Mouse (Mus musculus) thymus, adult 2 months (tissue): Measurements from ENCODE around the gene Ppig.

Experiments used
- CTCF ChIP-seq: fragments of 200-500 bp; IDR thresholded peaks from 2 replicates; pipeline ENCODE4 v1.5.1; 2012; ENCODE audit warnings: mild to moderate bottlenecking, control low read depth, low read length, moderate library complexity, borderline replicate concordance; ENCODE audit not compliant: control insufficient read depth, poor library complexity, insufficient read depth; ENCODE audit errors: extremely low read depth
- POLR2A ChIP-seq: fragments of 200-500 bp; IDR thresholded peaks from 2 replicates; pipeline ENCODE4 v1.6.1; 2012; ENCODE audit warnings: mild to moderate bottlenecking, low read length, control low read depth, moderate library complexity; ENCODE audit not compliant: control insufficient read depth, poor library complexity, insufficient read depth; ENCODE audit errors: extremely low read depth

GRCm38 (mm10) chr2:69789429-69790069 lies 67.2 kb downstream of the Ppig start, which contains the start of the genes Ccdc173 and Phospho2:
- TF ChIP-seq CTCF: 0 out of 2 replicates have a peak, but pooled peaks have one; percentile 55
- peak; percentile 75; the same call in 1 of the 2 replicates for TF ChIP-seq POLR2A
